Mouse (Mus musculus) cerebellum, adult 11-12 months (tissue): ENCODE data around the gene Pip5k1b.

Experiments
- DNase-seq: peaks from one replicate; pipeline ENCODE4 v3.0.0; 2022

The Pip5k1b gene

GRCm38 (mm10) chr19:24542293-24542675 is 13.4 kb downstream of the Pip5k1b start:
- no peak for DNase-seq

DNA sequence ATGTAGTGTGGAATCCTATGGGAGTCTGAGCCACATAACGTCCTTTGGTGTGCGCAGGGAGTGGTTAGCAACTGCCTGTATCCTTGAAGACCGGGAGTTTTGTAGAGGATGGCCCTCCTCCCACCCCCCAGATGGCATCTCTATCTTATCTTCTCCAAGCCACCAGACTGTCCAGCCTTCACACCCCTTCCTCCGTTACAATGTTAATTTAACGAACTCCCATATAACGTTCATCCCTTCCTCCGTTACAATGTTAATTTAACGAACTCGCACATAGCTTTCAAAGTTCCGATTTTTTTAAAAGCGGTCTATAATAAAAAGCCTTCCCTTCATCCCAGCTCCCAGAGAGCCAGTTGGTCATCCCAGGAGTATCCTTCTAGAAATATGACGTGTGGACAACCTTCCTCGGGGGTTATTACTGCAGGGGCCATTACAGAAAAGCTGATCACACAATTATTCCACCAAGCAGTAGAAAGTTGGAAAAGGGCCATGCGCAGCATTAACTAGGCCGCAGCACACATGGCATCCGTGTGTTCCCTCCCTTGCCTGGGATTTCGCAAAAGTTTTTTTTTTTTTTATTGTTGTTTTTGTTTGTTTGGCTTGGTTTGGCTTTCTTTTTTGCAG is 13.9 kb downstream of the Pip5k1b start:
- DNase-seq: no peak

DNA sequence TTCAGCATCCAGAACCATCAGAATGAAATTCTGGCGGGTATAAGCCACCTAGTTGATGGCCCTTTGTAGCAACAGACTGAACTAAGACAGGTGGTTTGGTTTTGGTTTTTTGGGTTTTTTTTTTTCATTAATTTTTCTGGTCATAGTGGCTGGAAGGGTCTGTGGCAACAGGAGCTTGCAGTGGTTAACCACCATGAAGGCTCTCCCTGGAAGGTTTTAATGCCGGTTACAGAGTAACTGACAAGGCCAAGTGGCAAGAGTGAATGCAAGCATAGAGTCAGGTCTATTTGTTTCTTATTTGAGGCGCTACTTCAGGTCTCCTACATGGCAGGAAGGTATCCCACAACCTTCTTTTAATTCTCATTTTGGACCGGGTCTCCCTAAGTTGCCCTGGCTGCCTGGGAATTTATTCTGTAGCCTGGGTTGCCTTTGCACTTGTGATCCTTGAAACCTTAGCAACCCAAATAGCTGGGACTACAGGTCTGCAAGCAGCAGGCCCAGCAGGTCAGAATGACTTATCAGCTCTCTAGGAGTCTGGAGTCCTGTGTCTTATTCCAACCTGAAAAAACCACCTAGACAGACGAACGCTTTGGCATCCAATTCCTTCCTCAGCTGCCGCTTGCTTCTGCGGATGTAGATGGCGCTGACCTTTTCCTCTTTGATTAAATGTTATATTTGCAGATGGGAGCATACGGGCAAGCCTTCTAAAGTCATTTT is 14.6 kb downstream of the Pip5k1b start:
- DNase-seq: no peak

- no peak for DNase-seq
Observed at GRCm38 (mm10) chr19:24539041-24539440, 16.6 kb downstream of the Pip5k1b start.

DNA sequence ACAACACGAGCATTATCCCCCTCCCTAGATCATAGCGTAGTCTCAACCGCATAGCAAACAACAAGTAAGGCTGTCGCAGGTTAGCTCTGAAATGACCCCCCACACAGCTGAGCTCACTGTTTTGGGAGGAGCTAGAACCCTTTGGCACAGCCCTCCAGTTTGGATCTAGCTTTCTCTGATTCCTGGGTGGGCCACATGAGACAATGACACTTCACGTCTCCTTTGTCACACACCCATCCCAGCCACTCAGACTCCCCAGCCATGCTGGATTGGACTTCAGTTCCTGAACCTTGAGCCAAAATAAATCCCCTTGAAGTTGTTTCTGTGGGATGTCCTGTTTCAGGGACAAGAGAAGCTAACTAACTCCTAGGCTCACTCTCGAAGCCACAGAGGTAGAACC is 17.5 kb downstream of the Pip5k1b start:
- DNase-seq: no peak

- DNase-seq: no peak
Observed at GRCm38 (mm10) chr19:24537691-24538090, 18.0 kb downstream of the Pip5k1b start.

- DNase-seq: no peak
Observed at GRCm38 (mm10) chr19:24536920-24537319, 18.8 kb downstream of the Pip5k1b start.

GRCm38 (mm10) chr19:24536280-24536679 is 19.4 kb downstream of the Pip5k1b start:
- DNase-seq: no peak

GRCm38 (mm10) chr19:24535161-24535560 is 20.5 kb downstream of the Pip5k1b start:
- no peak for DNase-seq

DNA sequence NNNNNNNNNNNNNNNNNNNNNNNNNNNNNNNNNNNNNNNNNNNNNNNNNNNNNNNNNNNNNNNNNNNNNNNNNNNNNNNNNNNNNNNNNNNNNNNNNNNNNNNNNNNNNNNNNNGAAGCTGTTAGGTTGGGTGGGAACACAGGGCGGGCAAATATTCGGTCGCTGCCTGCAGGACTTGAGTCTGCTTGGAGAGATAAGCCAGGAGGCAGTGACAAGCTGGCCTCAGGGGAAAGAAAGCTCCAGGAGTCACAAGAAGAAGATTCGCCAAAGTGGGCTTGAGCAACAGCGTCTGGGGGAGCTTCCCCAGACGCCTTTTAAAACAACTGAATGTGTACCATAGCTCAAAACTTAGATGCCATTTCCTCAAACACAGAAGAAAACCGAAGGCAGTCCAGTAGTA is 20.9 kb downstream of the Pip5k1b start:
- DNase-seq: no peak

GRCm38 (mm10) chr19:24528910-24529561 is 26.6 kb downstream of the Pip5k1b start:
- no peak for DNase-seq

DNA sequence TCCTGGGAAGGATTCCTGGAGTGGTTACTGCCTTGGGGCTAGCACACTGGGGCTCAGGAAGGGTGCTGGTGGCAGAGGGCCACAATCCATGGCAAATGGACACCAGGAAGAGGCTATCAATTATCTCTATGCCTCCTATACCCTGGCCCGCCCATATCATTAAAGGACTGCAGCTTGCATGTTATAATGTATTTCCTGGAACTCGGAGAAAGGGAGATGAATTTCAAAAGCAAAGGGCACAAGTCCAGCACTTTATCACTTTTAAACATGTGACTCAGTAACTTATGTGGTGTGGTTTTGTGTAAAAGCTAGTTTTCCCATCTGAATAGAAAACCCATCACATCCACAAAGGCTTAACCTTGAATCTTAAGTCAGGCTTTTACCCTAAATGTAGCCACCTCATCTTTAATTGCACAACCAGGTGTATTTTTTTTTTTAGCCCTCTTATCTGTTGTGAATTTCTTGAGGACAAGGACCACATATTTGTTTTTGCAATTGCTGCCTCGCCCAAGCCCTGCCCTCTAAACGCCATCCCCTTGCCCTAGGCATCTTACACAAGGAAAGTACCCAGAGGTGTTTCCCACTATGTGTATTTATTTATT is 27.4 kb downstream of the Pip5k1b start:
- no peak for DNase-seq

- DNase-seq: no peak
Observed at GRCm38 (mm10) chr19:24527613-24527948, 28.1 kb downstream of the Pip5k1b start.

DNA sequence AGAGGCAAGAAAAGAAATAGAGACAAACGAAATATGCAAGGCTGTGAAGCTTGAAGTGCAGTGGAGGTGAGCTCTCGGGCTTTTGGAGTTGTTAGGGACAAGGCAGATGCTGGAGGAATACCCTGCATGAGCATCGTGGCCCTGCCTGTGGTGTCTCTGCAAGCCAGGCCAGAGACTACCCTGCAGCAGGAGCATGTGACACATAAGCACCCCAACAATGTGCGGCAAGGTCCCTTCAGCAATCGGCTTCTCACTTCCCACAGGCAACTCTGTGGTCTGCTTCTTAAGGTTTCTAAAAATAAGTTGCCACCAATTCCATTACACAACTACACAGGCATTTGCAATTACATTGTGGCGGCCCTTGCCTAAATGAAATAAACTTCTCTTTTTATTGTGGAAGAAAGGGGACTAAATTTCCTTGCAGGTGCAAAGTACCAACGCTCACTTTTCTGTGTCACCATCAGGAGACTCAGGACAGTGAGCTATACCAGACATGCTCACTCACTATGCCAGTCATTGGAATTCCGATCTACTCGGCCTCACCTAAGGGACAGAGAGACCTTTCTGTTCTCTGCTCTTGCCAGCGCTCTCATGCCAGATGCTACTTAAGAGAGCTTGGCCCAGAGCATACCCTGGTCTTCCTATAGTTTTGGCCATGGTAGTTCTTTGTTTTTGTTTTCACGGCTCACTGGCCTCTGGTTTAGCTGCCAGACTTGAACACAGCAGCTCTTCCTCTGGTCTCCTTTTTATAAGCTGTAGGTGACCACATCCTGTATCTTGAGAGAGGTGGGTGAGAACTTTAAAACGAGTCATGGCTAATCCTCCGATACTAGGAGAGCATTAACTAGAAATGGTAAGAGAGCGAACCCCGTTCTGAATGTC is 28.7 kb downstream of the Pip5k1b start:
- DNase-seq: no peak

DNA sequence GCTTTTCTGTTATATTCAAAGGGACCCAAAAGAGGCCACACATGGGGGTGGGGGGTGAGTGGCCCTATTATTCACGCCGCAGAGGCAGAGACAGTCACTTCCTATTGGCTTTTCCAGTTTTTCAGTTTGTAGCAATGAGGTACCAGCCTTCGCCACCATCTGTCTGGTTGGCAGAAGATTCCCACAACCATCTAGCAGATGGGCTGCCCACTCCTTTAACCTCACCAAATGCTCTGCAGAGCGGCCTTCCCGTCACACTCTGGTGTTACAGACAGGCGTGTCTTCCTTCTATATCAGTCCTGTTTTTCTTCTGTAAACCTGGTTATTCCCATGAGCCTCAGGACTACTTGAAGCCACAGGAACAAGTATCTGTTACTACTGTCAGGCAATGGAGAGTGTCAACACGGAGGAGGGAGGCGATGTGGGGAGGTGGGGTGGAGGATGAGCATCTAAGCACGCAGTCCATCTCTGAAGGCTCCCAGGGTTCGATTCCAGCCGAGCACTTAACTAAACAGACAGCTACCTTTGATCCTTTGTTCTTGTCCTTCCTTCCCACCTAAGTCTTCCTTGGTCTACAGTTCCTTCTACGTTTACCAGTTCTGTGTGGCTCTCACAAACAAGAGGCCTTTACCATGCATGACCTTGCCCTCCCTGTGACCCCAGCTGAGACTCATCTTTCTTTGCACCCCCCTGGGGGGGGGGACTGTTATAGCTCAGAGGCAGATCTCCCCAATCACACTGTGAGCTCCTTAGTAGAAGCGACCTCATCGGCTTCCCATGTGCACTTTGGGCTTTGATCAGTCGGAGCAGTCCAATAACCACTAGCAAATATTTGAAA is 32.0 kb downstream of the Pip5k1b start:
- peak; percentile 96 for DNase-seq

DNA sequence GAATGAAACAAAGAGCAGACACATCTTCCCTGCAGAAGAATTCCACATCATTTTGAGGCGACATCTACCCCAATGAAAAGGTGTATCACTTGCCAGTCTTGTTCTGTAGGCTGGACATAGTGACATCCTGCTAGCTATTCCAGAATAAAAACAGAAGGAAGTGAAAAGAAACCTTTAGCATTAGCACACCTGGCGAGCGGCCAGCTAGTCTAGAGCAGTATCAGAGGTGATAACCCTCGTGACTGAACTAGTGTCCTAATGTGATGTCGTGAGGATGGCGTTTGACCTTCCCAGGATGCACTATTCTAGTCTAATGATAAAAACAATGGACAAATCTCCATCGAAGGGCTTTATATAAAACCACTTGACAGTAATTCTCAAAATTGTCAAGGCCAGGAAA is 33.7 kb downstream of the Pip5k1b start:
- DNase-seq: peak; percentile 59

GRCm38 (mm10) chr19:24521146-24521545 is 34.5 kb downstream of the Pip5k1b start:
- DNase-seq: no peak

GRCm38 (mm10) chr19:24519732-24520409 is 35.8 kb downstream of the Pip5k1b start:
- DNase-seq: no peak

DNA sequence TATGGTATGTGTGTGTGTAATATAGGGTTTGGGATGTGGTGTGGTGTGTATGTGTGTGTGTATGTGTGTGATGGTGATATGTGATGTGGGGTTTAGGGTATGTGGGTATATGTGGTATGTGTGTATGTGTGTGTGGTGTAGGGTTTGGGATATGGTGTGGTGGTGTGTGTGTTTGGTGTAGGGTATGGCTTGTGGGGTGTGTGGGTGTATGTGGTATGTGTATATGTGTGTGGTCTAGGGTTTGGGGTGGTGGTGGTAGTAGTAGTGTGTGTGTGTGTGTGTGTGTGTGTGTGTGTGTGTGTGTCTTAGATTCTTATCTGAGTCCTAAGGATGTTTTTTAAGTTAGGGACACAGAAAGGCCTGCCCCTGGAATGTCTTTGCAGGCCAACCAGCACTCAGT is 37.3 kb downstream of the Pip5k1b start:
- no peak for DNase-seq

- DNase-seq: no peak
Observed at GRCm38 (mm10) chr19:24517057-24517456, 38.6 kb downstream of the Pip5k1b start.

DNA sequence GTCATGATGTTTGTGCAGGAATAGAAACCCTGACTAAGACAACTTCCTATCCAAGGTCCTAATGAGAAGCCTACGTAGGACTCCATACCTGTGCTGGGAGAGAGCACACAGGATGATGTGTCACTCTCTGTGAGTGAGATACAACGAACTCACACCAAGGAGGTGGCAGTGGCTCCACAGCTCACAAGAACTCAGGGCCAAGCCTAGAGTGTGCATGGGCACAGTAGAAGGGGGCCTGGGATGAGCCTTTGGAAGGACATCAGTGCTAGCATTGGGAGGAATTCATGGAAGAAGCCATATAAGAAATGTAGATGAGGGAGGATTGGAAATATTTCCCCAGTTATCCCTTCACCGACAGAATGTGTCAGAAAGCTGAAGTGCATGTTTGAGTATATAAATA is 39.7 kb downstream of the Pip5k1b start:
- no peak for DNase-seq
